Mouse (Mus musculus) CH12.LX (cell line): ENCODE data around the gene Klhdc4. TPM values are rescaled to one million over a fixed set of nuclear protein-coding genes. Genes with fewer than 3 reads are reported as not detected.

Experiments used
- DNase-seq: peaks from one replicate; pipeline ENCODE4 v3.0.0-alpha.2; 2013; ENCODE audit errors: extremely low read depth
- H3K27ac ChIP-seq: 2 replicates; pipeline ENCODE4 v1.5.1; 2012; ENCODE audit warnings: low read depth, mild to moderate bottlenecking, control low read depth, moderate library complexity; ENCODE audit not compliant: insufficient read depth
- H3K27me3 ChIP-seq: replicated peaks from 2 replicates; pipeline ENCODE3; 2012; ENCODE audit warnings: inconsistent platforms
- H3K36me3 ChIP-seq, 2 experiments: replicated peaks in 1 of 2; 2 replicates each; pipeline versions ENCODE3 to v1.6.1; 2012; ENCODE audit warnings: inconsistent platforms in 1 of 2, low read length in 1 of 2, mild to moderate bottlenecking in 1 of 2, mixed read lengths in 1 of 2, moderate library complexity in 1 of 2; ENCODE audit not compliant: control insufficient read depth in 1 of 2, insufficient read depth in 1 of 2
- H3K4me1 ChIP-seq, 2 experiments: 2 replicates each; pipeline ENCODE4 v1.6.1; 2012; ENCODE audit warnings: inconsistent platforms in 1 of 2, moderate library complexity in 1 of 2; ENCODE audit not compliant: insufficient read depth in 2 of 2, control insufficient read depth in 1 of 2
- H3K4me2 ChIP-seq: 2 replicates; pipeline ENCODE4 v1.6.1; 2012; ENCODE audit warnings: low read depth, mild to moderate bottlenecking, control low read depth; ENCODE audit not compliant: poor library complexity, insufficient read depth, severe bottlenecking
- H3K4me3 ChIP-seq, 3 experiments: fragments of 150-350 bp in 1 of 3; sonication (generic) in 1 of 3; replicated peaks in 1 of 3; 2 replicates each; pipeline versions ENCODE3 to v1.5.1; 2011 to 2012; ENCODE audit warnings: low read depth in 2 of 3, low read length in 2 of 3, mild to moderate bottlenecking in 2 of 3, moderate library complexity in 2 of 3, control low read depth in 1 of 3, improper control_type of control experiment in 1 of 3, inconsistent platforms in 1 of 3, mixed read lengths in 1 of 3; ENCODE audit not compliant: poor library complexity in 1 of 3
- H3K79me2 ChIP-seq: replicated peaks from 2 replicates; pipeline ENCODE4 v1.6.1; 2012; ENCODE audit warnings: mild to moderate bottlenecking, moderate library complexity; ENCODE audit not compliant: control insufficient read depth, poor library complexity, insufficient read depth, severe bottlenecking; ENCODE audit errors: extremely low read depth
- H3K9ac ChIP-seq: 2 replicates; pipeline ENCODE4 v1.6.1; 2012; ENCODE audit warnings: low read depth, mild to moderate bottlenecking, control low read depth, moderate library complexity; ENCODE audit not compliant: insufficient read depth
- H3K9me3 ChIP-seq: replicated peaks from 2 replicates; pipeline ENCODE3; 2012; ENCODE audit warnings: low read length, inconsistent platforms, mixed read lengths
- BHLHE40 ChIP-seq: IDR thresholded peaks from 2 replicates; pipeline ENCODE4 v1.6.1; 2011; ENCODE audit warnings: mild to moderate bottlenecking, low read depth, low read length, improper control_type of control experiment
- CHD2 ChIP-seq: IDR thresholded peaks from 2 replicates; pipeline ENCODE4 v1.6.1; 2011; ENCODE audit warnings: low read length, improper control_type of control experiment
- ETS1 ChIP-seq: conservative IDR thresholded peaks from 2 replicates; pipeline ENCODE4 v1.6.1; 2012; ENCODE audit warnings: low read depth, mild to moderate bottlenecking, inconsistent platforms, low read length, improper control_type of control experiment, moderate library complexity
- IRF4 ChIP-seq: IDR thresholded peaks from 2 replicates; pipeline ENCODE4 v1.6.1; 2014; ENCODE audit warnings: low read depth, mild to moderate bottlenecking, inconsistent platforms, low read length, improper control_type of control experiment
- JUN ChIP-seq: IDR thresholded peaks from 2 replicates; pipeline ENCODE4 v1.6.1; 2011; ENCODE audit warnings: low read depth, mild to moderate bottlenecking, low read length, improper control_type of control experiment, moderate library complexity; ENCODE audit not compliant: insufficient read depth
- JUND ChIP-seq: conservative IDR thresholded peaks from 2 replicates; pipeline ENCODE4 v1.6.1; 2011; ENCODE audit warnings: low read depth, low read length, improper control_type of control experiment
- MAX ChIP-seq: IDR thresholded peaks from 2 replicates; pipeline ENCODE4 v1.6.1; 2011; ENCODE audit warnings: low read length, improper control_type of control experiment
- MXI1 ChIP-seq: IDR thresholded peaks from 2 replicates; pipeline ENCODE4 v1.6.1; 2011; ENCODE audit warnings: mild to moderate bottlenecking, low read depth, low read length, improper control_type of control experiment
- NELFE ChIP-seq: IDR thresholded peaks from 2 replicates; pipeline ENCODE4 v1.6.1; 2011; ENCODE audit warnings: low read depth, low read length, improper control_type of control experiment
- NRF1 ChIP-seq: IDR thresholded peaks from 2 replicates; pipeline ENCODE4 v1.6.1; 2014; ENCODE audit warnings: low read depth, mild to moderate bottlenecking, inconsistent platforms, low read length, improper control_type of control experiment, moderate library complexity
- PAX5 ChIP-seq: IDR thresholded peaks from 2 replicates; pipeline ENCODE4 v1.6.1; 2012; ENCODE audit warnings: low read length, inconsistent platforms, mixed read lengths
- POLR2A ChIP-seq: IDR thresholded peaks from 2 replicates; pipeline ENCODE4 v1.6.1; 2011; ENCODE audit warnings: low read depth, mild to moderate bottlenecking, improper control_type of control experiment, low read length
- POLR2AphosphoS2 ChIP-seq: IDR thresholded peaks from 2 replicates; pipeline ENCODE4 v1.6.1; 2011; ENCODE audit warnings: low read depth, low read length, improper control_type of control experiment
- RAD21 ChIP-seq: IDR thresholded peaks from 2 replicates; pipeline ENCODE4 v1.6.1; 2011; ENCODE audit warnings: low read depth, mild to moderate bottlenecking, low read length, improper control_type of control experiment, moderate library complexity
- RCOR1 ChIP-seq: conservative IDR thresholded peaks from 2 replicates; pipeline ENCODE4 v1.6.1; 2012; ENCODE audit warnings: low read depth, mild to moderate bottlenecking, inconsistent platforms, low read length, improper control_type of control experiment
- SIN3A ChIP-seq: IDR thresholded peaks from 2 replicates; pipeline ENCODE4 v1.6.1; 2012; ENCODE audit warnings: low read length, improper control_type of control experiment, inconsistent platforms
- SMC3 ChIP-seq: IDR thresholded peaks from 2 replicates; pipeline ENCODE4 v1.6.1; 2011; ENCODE audit warnings: low read depth, low read length, improper control_type of control experiment
- TBP ChIP-seq: conservative IDR thresholded peaks from 2 replicates; pipeline ENCODE4 v1.6.1; 2011; ENCODE audit warnings: low read depth, low read length, improper control_type of control experiment
- UBTF ChIP-seq: IDR thresholded peaks from 2 replicates; pipeline ENCODE4 v1.6.1; 2012; ENCODE audit warnings: low read depth, mild to moderate bottlenecking, inconsistent platforms, low read length, improper control_type of control experiment, moderate library complexity
- USF1 ChIP-seq: IDR thresholded peaks from 2 replicates; pipeline ENCODE4 v1.6.1; 2014; ENCODE audit warnings: low read depth, mild to moderate bottlenecking, inconsistent platforms, low read length, improper control_type of control experiment
- ZKSCAN1 ChIP-seq: IDR thresholded peaks from 2 replicates; pipeline ENCODE4 v1.6.1; 2012; ENCODE audit warnings: low read depth, inconsistent platforms, low read length, improper control_type of control experiment, borderline replicate concordance
- ZMIZ1 ChIP-seq: IDR thresholded peaks from 2 replicates; pipeline ENCODE4 v1.6.1; 2012; ENCODE audit warnings: low read depth, mild to moderate bottlenecking, inconsistent platforms, low read length, improper control_type of control experiment
- ZNF384 ChIP-seq: IDR thresholded peaks from 2 replicates; pipeline ENCODE4 v1.6.1; 2012; ENCODE audit warnings: low read depth, low read length, improper control_type of control experiment, inconsistent platforms
- dilution Hi-C: fragments of 300-500 bp; cut with MboI; formaldehyde crosslinking; loops from 2 replicates; pipeline ENCODE4 v1.14.3; 2020; ENCODE audit warnings: low sequenced_read_pairs; ENCODE audit not compliant: extremely low pct_unique_long_range_greater_than_20kb, extremely low pct_ligation_motif_present
- in situ Hi-C: fragments of 300-500 bp; cut with MboI; formaldehyde crosslinking; loops from 3 replicates; pipeline ENCODE4 v1.14.3; 2019; ENCODE audit warnings: low sequenced_read_pairs, low pct_ligation_motif_present, low pct_unique_long_range_greater_than_20kb, mixed read lengths
- polyA plus RNA-seq: library from polyadenylated mRNA; unstranded; fragments of >175 nt; gene quantifications from 2 replicates; pipeline ENCODE4 v1.2.1, GENCODE M21; 2012; ENCODE audit warnings: low read depth; ENCODE audit not compliant: insufficient read length
- total RNA-seq, 2 experiments: library from RNA; depleted of rRNA; stranded (reverse); fragments of 300-350 nt in 1 of 2; fragments of >200 nt in 1 of 2; gene quantifications; 2 replicates each; pipeline ENCODE4 v1.2.3; 2012 to 2014

Klhdc4 gene
- total and polyA plus RNA-seq, 3 experiments = 35.5 to 54.3 (median 51.5) TPM

DNA sequence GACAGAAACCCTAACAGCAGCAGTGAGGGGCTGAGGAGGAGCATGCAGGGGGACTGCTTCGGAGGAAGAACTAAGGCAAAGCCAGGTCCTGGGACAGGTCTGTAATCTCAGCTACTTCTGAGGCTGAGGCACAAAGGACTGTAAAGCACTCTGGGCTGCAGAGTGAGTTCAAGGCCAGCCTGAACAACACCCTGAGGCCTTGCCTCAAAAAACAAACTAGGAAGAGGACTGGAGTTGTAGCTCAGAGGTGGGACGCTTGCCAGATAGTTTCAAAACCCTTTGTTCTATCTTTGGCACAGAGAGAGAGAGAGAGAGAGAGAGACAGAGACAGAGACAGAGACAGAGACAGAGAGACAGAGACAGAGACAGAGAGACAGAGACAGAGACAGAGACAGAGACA lies 24.2 kb upstream of the Klhdc4 start:
- dilution Hi-C loops = no loop called here
- no peak for DNase-seq
- no peak overlapping the region for H3K4me3 ChIP-seq
- no peak overlapping the region for H3K4me2 ChIP-seq
- in situ Hi-C loops = loop anchor here (5.0 to 10.0 kb wide), 2 partner anchors 54 to 411 kb away; partner anchors contain the start of gene Slc7a5
- peak overlapping the region; percentile 30 for H3K9ac ChIP-seq
- H3K9me3 ChIP-seq = peaks cover 17% of the 10 kb centered on the region
- H3K36me3 ChIP-seq = peaks cover 0 to 21% of the 10 kb centered on the region in 2 experiments
- H3K27me3 ChIP-seq = no peaks in the 10 kb centered on the region
- peaks cover 34 to 73% of the 10 kb centered on the region in 2 experiments for H3K4me1 ChIP-seq
- no peaks in the 10 kb centered on the region for H3K79me2 ChIP-seq
- TF ChIP-seq CHD2 = no peak
- TF ChIP-seq ZMIZ1 = no peak
- TF ChIP-seq MAX = no peak
- no peak for TF ChIP-seq NRF1
- TF ChIP-seq JUN = no peak
- no peak for TF ChIP-seq POLR2AphosphoS2
- TF ChIP-seq MXI1 = no peak
- TF ChIP-seq RCOR1 = no peak
- no peak for TF ChIP-seq ZNF384
- no peak for TF ChIP-seq TBP
- 0 out of 2 replicates have a peak overlapping the region, but pooled peaks have one; percentile 12 for H3K27ac ChIP-seq

DNA sequence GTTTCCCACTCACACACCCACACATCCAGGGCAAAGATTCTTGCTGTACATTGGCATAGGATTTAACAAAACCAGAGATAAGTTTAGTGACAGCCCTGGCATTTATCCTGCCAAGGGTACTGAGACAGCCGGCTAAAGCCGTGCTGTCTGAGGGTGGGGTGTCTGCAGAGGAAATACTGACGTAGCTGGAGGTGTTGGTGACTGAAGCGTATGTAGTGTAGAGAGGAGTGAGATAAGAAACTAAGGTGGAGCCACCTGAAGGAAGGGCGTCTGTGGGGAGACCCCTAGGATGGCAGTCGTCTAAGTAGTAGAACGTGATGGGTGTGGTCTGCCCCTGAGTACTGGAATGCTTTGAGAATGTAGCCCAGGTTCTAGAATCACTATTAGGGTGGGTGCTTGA lies 23.1 kb upstream of the Klhdc4 start:
- peak; percentile 70 for DNase-seq
- in situ Hi-C loops (loop anchor here (5.0 to 10.0 kb wide), 2 partner anchors 55 to 412 kb away; partner anchors contain the start of gene Slc7a5), dilution Hi-C loops (no loop called here)
- H3K79me2 ChIP-seq = no peaks in the 10 kb centered on the region
- peak overlapping the region; percentile 96 for H3K9ac ChIP-seq
- H3K27me3 ChIP-seq = no peaks in the 10 kb centered on the region
- H3K4me3 ChIP-seq = no peak overlapping the region
- no peak for TF ChIP-seq SMC3
- 0 out of 2 replicates have a peak, but pooled peaks have one; percentile 49 for TF ChIP-seq TBP
- peak; percentile 49 for TF ChIP-seq POLR2A
- no peak for TF ChIP-seq UBTF
- no peak for TF ChIP-seq USF1
- TF ChIP-seq PAX5 = no peak
- TF ChIP-seq JUN = peak; percentile 13; the same call in 1 of the 2 replicates
- TF ChIP-seq SIN3A = no peak
- 0 out of 2 replicates have a peak, but pooled peaks have one; percentile 30 for TF ChIP-seq MXI1
- 0 out of 2 replicates have a peak, but pooled peaks have one; percentile 8 for TF ChIP-seq NELFE
- TF ChIP-seq ZKSCAN1 = no peak
- peak; percentile 41; the same call in 1 of the 2 replicates for TF ChIP-seq IRF4
- peak; percentile 74 for TF ChIP-seq BHLHE40
- peak; percentile 43; the same call in 1 of the 2 replicates for TF ChIP-seq ETS1
- TF ChIP-seq ZMIZ1 = no peak
- no peak for TF ChIP-seq JUND
- no peak for TF ChIP-seq POLR2AphosphoS2
- no peak for TF ChIP-seq RAD21
- peaks cover 17% of the 10 kb centered on the region for H3K9me3 ChIP-seq
- peak overlapping the region; percentile 96 for H3K27ac ChIP-seq
- H3K36me3 ChIP-seq = peaks cover 0 to 21% of the 10 kb centered on the region in 2 experiments
- H3K4me1 ChIP-seq = peaks cover 27 to 70% of the 10 kb centered on the region in 2 experiments
- H3K4me2 ChIP-seq = peak overlapping the region; percentile 35; the same call in 1 of the 2 replicates
